Comparison of ENCODE assay signal across 16 mouse cellular contexts in genomic region chr15:85569995-85570734, GRCm38 (mm10). TPM values are rescaled to one million over a fixed set of nuclear protein-coding genes. Genes with fewer than 3 reads are reported as not detected.
DNase-seq lines count a peak whose midpoint lies in the region; ATAC-seq and TF ChIP-seq lines count a peak whose summit lies in the region.
"Had no signal": no experiment of that assay in that cellular context is flagged by ENCODE, and none has a peak within 500 bp of the region (broad histone marks: within the 10 kb centered on the region; RNA-seq: fewer than 3 reads in every experiment).

No protein-coding gene starts in this region.

- DNase-seq in lung, adult 2 months = no peak
- DNase-seq in hindbrain, postnatal 0 days (ENCODE audit: low spot score) = no peak
- DNase-seq in left cerebral cortex, postnatal 25 days (ENCODE audit: low spot score in 2 of 2) = no peak
- no peak for DNase-seq in cerebellum, postnatal 10 days
- DNase-seq: adrenal gland, adult 2 months; cerebellum, postnatal 36 days; gastrocnemius, postnatal 10 days had no signal

- H3K9me3 ChIP-seq in intestine, postnatal 0 days (ENCODE audit: control insufficient read depth) = no peaks in the 10 kb centered on the region
- no peaks in the 10 kb centered on the region for H3K9me3 ChIP-seq in intestine, embryonic 15.5 days
- H3K9me3 ChIP-seq in lung, embryonic 16.5 days (ENCODE audit: control insufficient read depth, low read length) = no peaks in the 10 kb centered on the region
- H3K9me3 ChIP-seq in forebrain, embryonic 12.5 days = no peaks in the 10 kb centered on the region
- H3K9me3 ChIP-seq in hindbrain, postnatal 0 days (ENCODE audit: low read length) = no peaks in the 10 kb centered on the region
- H3K9me3 ChIP-seq: limb, embryonic 15.5 days had no signal

- H3K27ac ChIP-seq in intestine, postnatal 0 days (ENCODE audit: low read depth, low read length) = no peak overlapping the region
- H3K27ac ChIP-seq in intestine, embryonic 15.5 days = no peak overlapping the region
- peak overlapping the region; percentile 36; the same call in 1 of the 2 replicates for H3K27ac ChIP-seq in lung, embryonic 16.5 days (ENCODE audit: low read length)
- peak overlapping the region; percentile 63 for H3K27ac ChIP-seq in forebrain, embryonic 12.5 days
- H3K27ac ChIP-seq in hindbrain, postnatal 0 days = 0 out of 2 replicates have a peak overlapping the region, but pooled peaks have one; percentile 32
- H3K27ac ChIP-seq: limb, embryonic 15.5 days had no signal

- H3K36me3 ChIP-seq in intestine, postnatal 0 days (ENCODE audit: control insufficient read depth, insufficient read depth) = no peaks in the 10 kb centered on the region
- H3K36me3 ChIP-seq in intestine, embryonic 15.5 days = no peaks in the 10 kb centered on the region
- H3K36me3 ChIP-seq in lung, embryonic 16.5 days (ENCODE audit: control insufficient read depth, insufficient read depth, low read length) = no peaks in the 10 kb centered on the region
- H3K36me3 ChIP-seq in forebrain, embryonic 12.5 days (replicated peaks) = peaks cover 11% of the 10 kb centered on the region; the same call in 1 of the 2 replicates
- no peaks in the 10 kb centered on the region for H3K36me3 ChIP-seq in hindbrain, postnatal 0 days (ENCODE audit: insufficient read depth, low read length)
- H3K36me3 ChIP-seq: limb, embryonic 15.5 days had no signal

- H3K4me2 ChIP-seq in intestine, postnatal 0 days (replicated peaks; ENCODE audit: low read depth) = no peak overlapping the region
- no peak overlapping the region for H3K4me2 ChIP-seq in intestine, embryonic 15.5 days (replicated peaks)
- H3K4me2 ChIP-seq in lung, embryonic 16.5 days (ENCODE audit: low read depth, low read length) = no peak overlapping the region
- H3K4me2 ChIP-seq in forebrain, embryonic 12.5 days = no peak overlapping the region; the same call in 1 of the 2 replicates
- H3K4me2 ChIP-seq in hindbrain, postnatal 0 days (ENCODE audit: low read depth, low read length) = no peak overlapping the region
- H3K4me2 ChIP-seq: heart, embryonic 11.5 days; limb, embryonic 15.5 days had no signal

- H3K4me3 ChIP-seq in intestine, postnatal 0 days (ENCODE audit: low read depth, low read length) = no peak overlapping the region
- no peak overlapping the region for H3K4me3 ChIP-seq in intestine, embryonic 15.5 days (replicated peaks)
- H3K4me3 ChIP-seq in lung, embryonic 16.5 days (ENCODE audit: low read length) = no peak overlapping the region
- no peak overlapping the region for H3K4me3 ChIP-seq in lung, adult 2 months (replicated peaks; ENCODE audit: extremely low read depth, low read depth, low read length)
- no peak overlapping the region for H3K4me3 ChIP-seq in forebrain, embryonic 12.5 days (replicated peaks)
- no peak overlapping the region for H3K4me3 ChIP-seq in hindbrain, postnatal 0 days (ENCODE audit: low read length)
- H3K4me3 ChIP-seq: erythroblast, embryonic 14.5 days; limb, embryonic 15.5 days had no signal

- TF ChIP-seq CTCF in intestine, postnatal 0 days (IDR thresholded peaks at IDR 0.05; ENCODE audit: low read depth) = 0 out of 2 replicates have a peak, but pooled peaks have one; percentile 15
- no peak for TF ChIP-seq CTCF in lung, adult 2 months (IDR thresholded peaks at IDR 0.05; ENCODE audit: insufficient read depth, low read length)
- no peak for TF ChIP-seq CTCF in hindbrain, postnatal 0 days (IDR thresholded peaks at IDR 0.05; ENCODE audit: low read depth)

- 79% methylated on average over 8 of the region's 8 CpGs for WGBS in intestine, postnatal 0 days
- 81% methylated on average over 8 of the region's 8 CpGs for WGBS in intestine, embryonic 15.5 days
- 66% methylated on average over 8 of the region's 8 CpGs for WGBS in lung, embryonic 16.5 days
- 63% methylated on average over 8 of the region's 8 CpGs for WGBS in lung, adult 2 months
- 72% methylated on average over 8 of the region's 8 CpGs for WGBS in forebrain, embryonic 12.5 days
- 76% methylated on average over 8 of the region's 8 CpGs for WGBS in hindbrain, postnatal 0 days

- intact Hi-C loops in left cerebral cortex, postnatal 25 days (cut with DNase I) = no loop called here

- H3K4me1 ChIP-seq in intestine, postnatal 0 days (replicated peaks; ENCODE audit: control insufficient read depth, insufficient read depth, low read length) = no peaks in the 10 kb centered on the region
- H3K4me1 ChIP-seq in intestine, embryonic 15.5 days (replicated peaks) = no peaks in the 10 kb centered on the region
- peaks cover 42% of the 10 kb centered on the region for H3K4me1 ChIP-seq in lung, embryonic 16.5 days (replicated peaks; ENCODE audit: control insufficient read depth, insufficient read depth, low read length)
- H3K4me1 ChIP-seq in lung, adult 2 months (ENCODE audit: control insufficient read depth, insufficient read depth, low read length) = no peaks in the 10 kb centered on the region
- peaks cover 84% of the 10 kb centered on the region for H3K4me1 ChIP-seq in forebrain, embryonic 12.5 days
- peaks cover 27% of the 10 kb centered on the region; the same call in 1 of the 2 replicates for H3K4me1 ChIP-seq in hindbrain, postnatal 0 days (ENCODE audit: insufficient read depth, low read length)

- TF ChIP-seq POLR2A in lung, adult 2 months (IDR thresholded peaks at IDR 0.05; ENCODE audit: borderline replicate concordance, extremely low read depth, low read depth, low read length) = no peak

- H3K27me3 ChIP-seq in intestine, postnatal 0 days (replicated peaks; ENCODE audit: control insufficient read depth, insufficient read depth, low read length) = peaks cover 7% of the 10 kb centered on the region; the same call in 1 of the 2 replicates
- H3K27me3 ChIP-seq in intestine, embryonic 15.5 days (replicated peaks) = peaks cover 20% of the 10 kb centered on the region
- H3K27me3 ChIP-seq in lung, embryonic 16.5 days (ENCODE audit: control insufficient read depth, insufficient read depth, low read depth, low read length) = peaks cover 11% of the 10 kb centered on the region; the same call in 1 of the 2 replicates
- H3K27me3 ChIP-seq in forebrain, embryonic 12.5 days = peaks cover 16% of the 10 kb centered on the region
- H3K27me3 ChIP-seq in hindbrain, postnatal 0 days (ENCODE audit: insufficient read depth, low read length) = peaks cover 1% of the 10 kb centered on the region; the same call in 1 of the 2 replicates
- H3K27me3 ChIP-seq: Patski had no signal

- no peak overlapping the region for H3K9ac ChIP-seq in intestine, postnatal 0 days (ENCODE audit: low read depth, low read length)
- no peak overlapping the region for H3K9ac ChIP-seq in intestine, embryonic 15.5 days
- no peak overlapping the region for H3K9ac ChIP-seq in lung, embryonic 16.5 days (ENCODE audit: low read length)
- no peak overlapping the region; the same call in 1 of the 2 replicates for H3K9ac ChIP-seq in forebrain, embryonic 12.5 days
- no peak overlapping the region for H3K9ac ChIP-seq in hindbrain, postnatal 0 days (replicated peaks; ENCODE audit: low read length)
- H3K9ac ChIP-seq: limb, embryonic 15.5 days had no signal

- no peak for ATAC-seq in intestine, postnatal 0 days
- no peak for ATAC-seq in intestine, embryonic 15.5 days
- ATAC-seq in lung, embryonic 16.5 days (ENCODE audit: low read depth) = no peak
- ATAC-seq in forebrain, embryonic 12.5 days (ENCODE audit: low FRiP score) = no peak
- no peak for ATAC-seq in hindbrain, postnatal 0 days
- ATAC-seq: inflammation-experienced regulatory T-cells, adult 6 months had no signal

RNA-seq across cellular contexts. Expression of gene Wnt7b, which starts 12.1 kb away (rescaled TPM):
- polyA plus RNA-seq in intestine, postnatal 0 days (2015; fragmentation: Nextera tagmentation; extraction: Ambion mirVana) = 0.14 and 0.27 TPM in 2 replicates
- polyA plus RNA-seq in intestine, embryonic 15.5 days (2015; fragmentation: Nextera tagmentation; extraction: Ambion mirVana) = 1.5 and 1.7 TPM in 2 replicates
- 40.2 and 44.8 TPM in 2 replicates for polyA plus RNA-seq in lung, embryonic 16.5 days (2015; fragmentation: Nextera tagmentation; extraction: Ambion mirVana)
- 7.0 and 13.2 TPM in 2 replicates for polyA plus RNA-seq in lung, adult 2 months (2012; rRNA removed)
- polyA plus RNA-seq in forebrain, embryonic 12.5 days (2016; fragmentation: Nextera tagmentation; extraction: Ambion mirVana) = 111 and 130 TPM in 2 replicates
- total RNA-seq in hindbrain, postnatal 0 days (2014; rRNA removed) = 56.6 and 63.1 TPM in 2 replicates
- 26.0 and 27.2 TPM in 2 replicates for polyA plus RNA-seq in hindbrain, postnatal 0 days (2015; fragmentation: Nextera tagmentation; extraction: Ambion mirVana)
- 10 to 100 TPM; 31.3 to 34.4 TPM for total RNA-seq in left cerebral cortex, postnatal 25 days (2021)
- polyA plus RNA-seq: erythroblast, embryonic 14.5 days; inflammation-experienced regulatory T-cells, adult 6 months had no signal

Comparison
In these comparisons a context has a peak if more than half of its experiments do, and no peak if none do; other contexts are left out.
1. H3K27ac ChIP-seq: peak in lung, embryonic 16.5 days (single experiment), forebrain, embryonic 12.5 days (single experiment) and hindbrain, postnatal 0 days (single experiment); none in intestine, postnatal 0 days (single experiment) and intestine, embryonic 15.5 days (single experiment).